Mouse (Mus musculus): ENCODE results near the gene C2cd2l.

DNA sequence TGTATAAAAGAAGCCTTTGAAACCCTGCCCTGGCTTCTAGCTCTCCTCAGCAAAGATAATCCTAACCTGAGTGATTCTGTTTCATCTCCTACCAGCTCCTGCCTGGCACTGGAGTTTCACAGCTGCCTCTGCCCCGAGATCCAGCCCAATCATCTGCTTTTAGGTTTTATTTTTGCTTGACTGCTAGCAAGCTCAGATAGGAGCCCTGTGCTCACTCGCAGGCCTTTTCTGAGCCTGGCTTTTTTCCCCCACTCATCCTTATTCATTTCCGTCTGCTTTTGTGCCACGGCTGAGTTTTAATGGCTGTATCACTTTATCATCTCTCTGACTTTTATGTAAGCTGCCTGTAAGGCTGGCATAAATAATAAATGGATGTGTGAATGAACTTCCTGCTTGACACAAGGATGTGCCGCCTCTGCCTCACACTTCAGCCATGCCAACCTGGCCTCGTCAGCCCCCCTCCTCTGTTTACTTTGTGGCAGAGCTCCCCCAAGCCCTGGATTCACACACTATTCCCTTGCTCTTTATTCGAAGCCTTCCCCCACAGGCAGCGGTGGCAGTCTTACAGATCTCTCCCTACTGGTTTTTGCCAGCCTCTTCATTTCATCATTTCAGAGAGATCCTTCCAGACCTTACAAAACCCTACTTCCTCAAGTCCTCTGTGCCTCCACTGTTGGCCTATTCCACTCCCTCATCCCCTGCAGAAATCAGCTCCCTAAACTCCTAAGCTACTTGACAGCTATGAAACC lies 53.4 kb downstream of the C2cd2l start:
- TF ChIP-seq CTCF (IDR thresholded peaks at IDR 0.05; ENCODE audit: low read depth, low read length), result no peak
- no peak for TF ChIP-seq POLR2AphosphoS5 (IDR thresholded peaks at IDR 0.05; ENCODE audit: insufficient replicate concordance, low read depth, low read length)
- no peak for TF ChIP-seq GATA1 (IDR thresholded peaks at IDR 0.05; ENCODE audit: borderline replicate concordance, low read length)
- TF ChIP-seq TAL1 (conservative IDR thresholded peaks at IDR 0.05; ENCODE audit: low read depth, low read length), result no peak
- no peak for TF ChIP-seq GATA2 (IDR thresholded peaks at IDR 0.05; ENCODE audit: borderline replicate concordance, low read depth, low read length)
